Mouse (Mus musculus): ENCODE data around the gene Il4. TPM values are rescaled to one million over a fixed set of nuclear protein-coding genes. Genes with fewer than 3 reads are reported as not detected.
"Not testable (repeated sequence)": the region's sequence is repeated elsewhere in the genome, so short reads cannot be mapped to it uniquely, and the experiment has no call there.

Il4 gene
- polyA plus RNA-seq, 1 experiment from 2014 or later = 0.88 TPM

- ATAC-seq (ENCODE audit: insufficient number of reproducible peaks, low FRiP score, low TSS enrichment, low read depth) = peak; percentile 93
- under 1% methylated on average over 62 of the region's 69 CpGs for WGBS
- no peaks in the 10 kb centered on the region for H3K9me3 ChIP-seq (ENCODE audit: control insufficient read depth, low read length)
- H3K9ac ChIP-seq (ENCODE audit: low read length) = peak within 1 kb of the TSS; percentile 64
- H3K27ac ChIP-seq (replicated peaks; ENCODE audit: low read depth, low read length) = no peak within 1 kb of the TSS; the same call in 1 of the 2 replicates
- H3K27me3 ChIP-seq (ENCODE audit: control insufficient read depth, insufficient read depth, low read length) = no peaks in the 10 kb centered on the region
- H3K4me1 ChIP-seq (ENCODE audit: control insufficient read depth, insufficient read depth, low read length) = peaks cover 2% of the 10 kb centered on the region; the same call in 1 of the 2 replicates
- peak within 1 kb of the TSS; percentile 79 for H3K4me2 ChIP-seq (ENCODE audit: low read depth, severe bottlenecking)
- no peaks in the 10 kb centered on the region for H3K36me3 ChIP-seq (ENCODE audit: control insufficient read depth, insufficient read depth, low read length)
- peak within 1 kb of the TSS; percentile 61 for H3K4me3 ChIP-seq (ENCODE audit: low read depth, low read length)
- DNase-seq (ENCODE audit: low spot score) = peak; percentile 97
Observed at GRCm38 (mm10) chr11:53567224-53568014, 51.0 kb downstream of the Il4 start, which contains the start of gene Kif3a. Gene Kif3a, plus strand, starts transcription at chr11:53567379.

GRCm38 (mm10) chr11:53566646-53567045 lies 51.8 kb downstream of the Il4 start:
- 86% methylated on average over 4 of the region's 4 CpGs for WGBS
- H3K4me1 ChIP-seq (ENCODE audit: control insufficient read depth, insufficient read depth, low read length) = peaks cover 2% of the 10 kb centered on the region; the same call in 1 of the 2 replicates
- no peaks in the 10 kb centered on the region for H3K27me3 ChIP-seq (ENCODE audit: control insufficient read depth, insufficient read depth, low read length)
- H3K27ac ChIP-seq (replicated peaks; ENCODE audit: low read depth, low read length) = no peak overlapping the region
- H3K9me3 ChIP-seq (ENCODE audit: control insufficient read depth, low read length) = no peaks in the 10 kb centered on the region
- H3K9ac ChIP-seq (ENCODE audit: low read length) = no peak overlapping the region
- peak overlapping the region; percentile 79 for H3K4me2 ChIP-seq (ENCODE audit: low read depth, severe bottlenecking)
- no peak for DNase-seq (ENCODE audit: low spot score)
- peak; percentile 49 for ATAC-seq (ENCODE audit: insufficient number of reproducible peaks, low FRiP score, low TSS enrichment, low read depth)
- peak overlapping the region; percentile 61 for H3K4me3 ChIP-seq (ENCODE audit: low read depth, low read length)
- no peaks in the 10 kb centered on the region for H3K36me3 ChIP-seq (ENCODE audit: control insufficient read depth, insufficient read depth, low read length)

GRCm38 (mm10) chr11:53561986-53562385 lies 56.5 kb downstream of the Il4 start:
- no peak for ATAC-seq (ENCODE audit: insufficient number of reproducible peaks, low FRiP score, low TSS enrichment, low read depth)
- Histone ChIP-seq H3K4me1 (ENCODE audit: control insufficient read depth, insufficient read depth, low read length) (no peaks in the 10 kb centered on the region; the same call in 1 of the 2 replicates), H3K9ac (ENCODE audit: low read length) (no peak overlapping the region), H3K4me3 (ENCODE audit: low read depth, low read length) (no peak overlapping the region), H3K9me3 (ENCODE audit: control insufficient read depth, low read length) (no peaks in the 10 kb centered on the region), H3K4me2 (ENCODE audit: low read depth, severe bottlenecking) (no peak overlapping the region), H3K27me3 (ENCODE audit: control insufficient read depth, insufficient read depth, low read length) (no peaks in the 10 kb centered on the region), H3K27ac (replicated peaks; ENCODE audit: low read depth, low read length) (no peak overlapping the region), H3K36me3 (ENCODE audit: control insufficient read depth, insufficient read depth, low read length) (no peaks in the 10 kb centered on the region)
- DNase-seq (ENCODE audit: low spot score) = no peak
- WGBS = 78% methylated on average over 2 of the region's 2 CpGs

GRCm38 (mm10) chr11:53559980-53560379 lies 58.5 kb downstream of the Il4 start:
- not testable (repeated sequence) for H3K36me3 ChIP-seq (ENCODE audit: control insufficient read depth, insufficient read depth, low read length); H3K4me1 ChIP-seq (ENCODE audit: control insufficient read depth, insufficient read depth, low read length)
- 91% methylated on average over 1 of the region's 3 CpGs for WGBS

GRCm38 (mm10) chr11:53557992-53558391 lies 60.5 kb downstream of the Il4 start:
- not testable (repeated sequence) for H3K9ac ChIP-seq (ENCODE audit: low read length); H3K4me2 ChIP-seq (ENCODE audit: low read depth, severe bottlenecking); ATAC-seq (ENCODE audit: insufficient number of reproducible peaks, low FRiP score, low TSS enrichment, low read depth); H3K4me3 ChIP-seq (ENCODE audit: low read depth, low read length); H3K9me3 ChIP-seq (ENCODE audit: control insufficient read depth, low read length); H3K27me3 ChIP-seq (ENCODE audit: control insufficient read depth, insufficient read depth, low read length); H3K4me1 ChIP-seq (ENCODE audit: control insufficient read depth, insufficient read depth, low read length); H3K27ac ChIP-seq (replicated peaks; ENCODE audit: low read depth, low read length); H3K36me3 ChIP-seq (ENCODE audit: control insufficient read depth, insufficient read depth, low read length); DNase-seq (ENCODE audit: low spot score)
- 87% methylated on average over 1 of the region's 3 CpGs for WGBS

More at GRCm38 (mm10) chr11:53559980-53560379, 58.5 kb downstream of the Il4 start:
- DNase-seq (ENCODE audit: low spot score); H3K9ac ChIP-seq (ENCODE audit: low read length); H3K27ac ChIP-seq (replicated peaks; ENCODE audit: low read depth, low read length); H3K27me3 ChIP-seq (ENCODE audit: control insufficient read depth, insufficient read depth, low read length); H3K4me2 ChIP-seq (ENCODE audit: low read depth, severe bottlenecking); H3K9me3 ChIP-seq (ENCODE audit: control insufficient read depth, low read length); ATAC-seq (ENCODE audit: insufficient number of reproducible peaks, low FRiP score, low TSS enrichment, low read depth); H3K4me3 ChIP-seq (ENCODE audit: low read depth, low read length): not testable (repeated sequence)

GRCm38 (mm10) chr11:53556529-53556928 lies 61.9 kb downstream of the Il4 start:
- not testable (repeated sequence) for H3K4me1 ChIP-seq (ENCODE audit: control insufficient read depth, insufficient read depth, low read length); ATAC-seq (ENCODE audit: insufficient number of reproducible peaks, low FRiP score, low TSS enrichment, low read depth); H3K27me3 ChIP-seq (ENCODE audit: control insufficient read depth, insufficient read depth, low read length); H3K4me2 ChIP-seq (ENCODE audit: low read depth, severe bottlenecking); H3K4me3 ChIP-seq (ENCODE audit: low read depth, low read length); H3K36me3 ChIP-seq (ENCODE audit: control insufficient read depth, insufficient read depth, low read length); H3K27ac ChIP-seq (replicated peaks; ENCODE audit: low read depth, low read length); DNase-seq (ENCODE audit: low spot score); H3K9ac ChIP-seq (ENCODE audit: low read length); H3K9me3 ChIP-seq (ENCODE audit: control insufficient read depth, low read length)
- 90% methylated on average over 10 of the region's 20 CpGs for WGBS

Other genes starting within 250 kb of the Il4 start
- not detected in 2 replicates for gene Leap2, start 195.5 kb downstream of the Il4 start, polyA plus RNA-seq (2014; fragmentation: Nextera tagmentation; extraction: Ambion mirVana)
- gene Uqcrq, start 187.8 kb downstream of the Il4 start, polyA plus RNA-seq (2014; fragmentation: Nextera tagmentation; extraction: Ambion mirVana) = 484 and 495 TPM in 2 replicates
- 0.95 and 1.2 TPM in 2 replicates for gene Gdf9, start 187.6 kb downstream of the Il4 start, polyA plus RNA-seq (2014; fragmentation: Nextera tagmentation; extraction: Ambion mirVana)
- 0.08 TPM in 1 of 2 replicates, not detected in the other for gene Gm10447, start 161.6 kb downstream of the Il4 start, polyA plus RNA-seq (2014; fragmentation: Nextera tagmentation; extraction: Ambion mirVana)
- gene Shroom1, start 161.5 kb downstream of the Il4 start, polyA plus RNA-seq (2014; fragmentation: Nextera tagmentation; extraction: Ambion mirVana) = 4.6 and 4.7 TPM in 2 replicates
- gene Gm9837, start 148.2 kb downstream of the Il4 start, polyA plus RNA-seq (2014; fragmentation: Nextera tagmentation; extraction: Ambion mirVana) = not detected in 2 replicates
- not detected in 2 replicates for gene Gm9945, start 138.5 kb downstream of the Il4 start, polyA plus RNA-seq (2014; fragmentation: Nextera tagmentation; extraction: Ambion mirVana)
- gene Sowaha, start 138.4 kb downstream of the Il4 start, polyA plus RNA-seq (2014; fragmentation: Nextera tagmentation; extraction: Ambion mirVana) = 0.08 and 0.20 TPM in 2 replicates
- 22.5 and 27.2 TPM in 2 replicates for gene Sept8, start 99.4 kb downstream of the Il4 start, polyA plus RNA-seq (2014; fragmentation: Nextera tagmentation; extraction: Ambion mirVana)
- gene Kif3a, start 51.3 kb downstream of the Il4 start, polyA plus RNA-seq (2014; fragmentation: Nextera tagmentation; extraction: Ambion mirVana) = 72.0 and 79.4 TPM in 2 replicates
- gene Il13, start 16.0 kb upstream of the Il4 start, polyA plus RNA-seq (2014; fragmentation: Nextera tagmentation; extraction: Ambion mirVana) = not detected in 2 replicates
- gene Rad50, start 88.7 kb upstream of the Il4 start, polyA plus RNA-seq (2014; fragmentation: Nextera tagmentation; extraction: Ambion mirVana) = 26.4 and 28.7 TPM in 2 replicates
- 0.09 TPM in 1 of 2 replicates, not detected in the other for gene Il5, start 102.1 kb upstream of the Il4 start, polyA plus RNA-seq (2014; fragmentation: Nextera tagmentation; extraction: Ambion mirVana)
- 8.0 and 8.9 TPM in 2 replicates for gene Irf1, start 151.3 kb upstream of the Il4 start, polyA plus RNA-seq (2014; fragmentation: Nextera tagmentation; extraction: Ambion mirVana)
- gene Gm17334, start 154.5 kb upstream of the Il4 start, polyA plus RNA-seq (2014; fragmentation: Nextera tagmentation; extraction: Ambion mirVana) = 0.35 TPM in 1 of 2 replicates, not detected in the other
- gene Gm12216, start 240.6 kb upstream of the Il4 start, polyA plus RNA-seq (2014; fragmentation: Nextera tagmentation; extraction: Ambion mirVana) = 0.47 TPM in 1 of 2 replicates, not detected in the other

Data from limb, embryonic 11.5 days (tissue).